Mouse (Mus musculus) Muller cell, postnatal 12 days (primary cell): ENCODE measurements around the gene Cpd.

ENCODE experiments used
- DNase-seq: peaks from one replicate; pipeline ENCODE4 v3.0.0-alpha.2; 2015; ENCODE audit errors: inconsistent ontology term

The Cpd gene

GRCm38 (mm10) chr11:76846878-76847222 lies at the start of gene Cpd:
Gene Cpd, minus strand, starts transcription at chr11:76847018.
- peak; percentile 98 for DNase-seq

GRCm38 (mm10) chr11:76896360-76896759 lies 49.5 kb upstream of the Cpd start:
- no peak for DNase-seq

GRCm38 (mm10) chr11:76894240-76894639 lies 47.4 kb upstream of the Cpd start:
- peak; percentile 63 for DNase-seq

GRCm38 (mm10) chr11:76893570-76893969 lies 46.8 kb upstream of the Cpd start:
- DNase-seq, result peak; percentile 13

GRCm38 (mm10) chr11:76892972-76893371 lies 46.2 kb upstream of the Cpd start:
- DNase-seq, result no peak

GRCm38 (mm10) chr11:76891738-76892349 lies 45.0 kb upstream of the Cpd start:
- no peak for DNase-seq

- DNase-seq, result no peak
Measured at GRCm38 (mm10) chr11:76891171-76891570, 44.4 kb upstream of the Cpd start.

GRCm38 (mm10) chr11:76889339-76890164 lies 42.7 kb upstream of the Cpd start:
- peak; percentile 26 for DNase-seq

GRCm38 (mm10) chr11:76884451-76884850 lies 37.6 kb upstream of the Cpd start:
- DNase-seq, result no peak

- no peak for DNase-seq
Measured at GRCm38 (mm10) chr11:76879816-76880215, 33.0 kb upstream of the Cpd start.

GRCm38 (mm10) chr11:76874766-76875165 lies 27.9 kb upstream of the Cpd start:
- DNase-seq, result no peak

- DNase-seq, result no peak
Measured at GRCm38 (mm10) chr11:76873865-76874264, 27.0 kb upstream of the Cpd start.

GRCm38 (mm10) chr11:76872556-76873234 lies 25.9 kb upstream of the Cpd start:
- no peak for DNase-seq

- DNase-seq, result no peak
Measured at GRCm38 (mm10) chr11:76861185-76861584, 14.4 kb upstream of the Cpd start.

GRCm38 (mm10) chr11:76859261-76859660 lies 12.4 kb upstream of the Cpd start:
- DNase-seq, result no peak

GRCm38 (mm10) chr11:76858781-76859180 lies 12.0 kb upstream of the Cpd start:
- no peak for DNase-seq

- peak; percentile 62 for DNase-seq
Measured at GRCm38 (mm10) chr11:76857111-76857510, 10.3 kb upstream of the Cpd start.

- no peak for DNase-seq
Measured at GRCm38 (mm10) chr11:76856601-76857000, 9.8 kb upstream of the Cpd start.

GRCm38 (mm10) chr11:76854475-76855341 lies 7.9 kb upstream of the Cpd start:
- peak; percentile 70 for DNase-seq

GRCm38 (mm10) chr11:76851512-76851911 lies 4.7 kb upstream of the Cpd start:
- no peak for DNase-seq

- DNase-seq, result peak; percentile 86
Measured at GRCm38 (mm10) chr11:76849596-76849995, 2.8 kb upstream of the Cpd start.

- peak; percentile 91 for DNase-seq
Measured at GRCm38 (mm10) chr11:76848081-76848480, 1.3 kb upstream of the Cpd start.
